Mouse (Mus musculus) erythroid progenitor cell, adult 5-6 weeks (primary cell): ENCODE measurements around the gene Mylk. TPM values are rescaled to one million over a fixed set of nuclear protein-coding genes. Genes with fewer than 3 reads are reported as not detected.
"Not testable (repeated sequence)": the region's sequence is repeated elsewhere in the genome, so short reads cannot be mapped to it uniquely, and the experiment has no call there.

Source experiments
- ATAC-seq: replicated peaks from 2 replicates; pipeline ENCODE4 v1.8.0; 2016; ENCODE audit warnings: moderate number of reproducible peaks, mild to moderate bottlenecking, moderate TSS enrichment, inconsistent platforms; ENCODE audit not compliant: poor library complexity, low FRiP score, severe bottlenecking
- total RNA-seq, 2 experiments: library from RNA; stranded (forward) in 1 of 2; stranded (reverse) in 1 of 2; fragments of 150-400 nt in 1 of 2; fragments of 186-747, 209-891 nt in 1 of 2; gene quantifications; 2 replicates each; pipeline versions ENCODE4 v1.2.3 to v1.2.4; 2015 to 2017; ENCODE audit warnings: low replicate concordance in 2 of 2

Gene Mylk
- total RNA-seq, 2 experiments from 2014 or later = 1.7 to 2.1 TPM

DNA sequence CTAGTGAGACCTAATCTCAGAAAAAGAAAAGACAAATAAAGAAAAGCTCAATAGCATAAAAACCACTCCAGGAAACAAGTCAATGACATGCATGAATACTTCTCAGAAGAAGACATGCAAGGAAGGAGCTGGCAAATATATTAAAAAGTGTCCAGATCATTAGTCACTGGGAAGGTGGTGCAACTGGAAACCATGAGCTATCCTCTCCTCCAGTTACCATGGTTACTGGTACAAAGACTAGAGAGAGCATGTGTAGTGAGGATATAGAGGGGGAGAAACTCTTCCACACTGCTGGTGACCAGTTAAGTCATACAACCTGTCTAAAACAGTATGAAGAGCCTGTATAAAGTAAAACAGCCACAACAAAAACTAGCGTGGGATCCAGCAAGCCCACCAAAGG is 21.2 kb downstream of the Mylk start:
- ATAC-seq = no peak

DNA sequence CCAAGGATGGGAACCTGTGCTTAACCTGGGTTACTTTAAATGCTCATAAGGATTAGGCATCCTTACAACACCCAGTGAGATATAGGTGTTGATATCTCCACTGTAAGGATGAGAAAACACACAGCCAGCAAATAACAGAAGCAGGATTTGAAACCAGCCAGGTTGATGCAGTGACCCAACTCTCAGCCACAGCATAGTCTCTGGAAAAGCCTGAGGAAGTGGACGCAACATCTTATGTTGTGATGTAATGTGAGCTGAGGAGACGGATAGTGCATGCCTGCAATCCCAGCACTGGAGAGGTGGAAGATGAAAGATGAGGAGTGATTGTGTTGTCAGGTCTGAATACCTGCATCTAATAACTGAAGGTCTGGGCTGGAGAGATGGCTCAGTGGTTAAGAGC is 22.4 kb downstream of the Mylk start:
- no peak for ATAC-seq

DNA sequence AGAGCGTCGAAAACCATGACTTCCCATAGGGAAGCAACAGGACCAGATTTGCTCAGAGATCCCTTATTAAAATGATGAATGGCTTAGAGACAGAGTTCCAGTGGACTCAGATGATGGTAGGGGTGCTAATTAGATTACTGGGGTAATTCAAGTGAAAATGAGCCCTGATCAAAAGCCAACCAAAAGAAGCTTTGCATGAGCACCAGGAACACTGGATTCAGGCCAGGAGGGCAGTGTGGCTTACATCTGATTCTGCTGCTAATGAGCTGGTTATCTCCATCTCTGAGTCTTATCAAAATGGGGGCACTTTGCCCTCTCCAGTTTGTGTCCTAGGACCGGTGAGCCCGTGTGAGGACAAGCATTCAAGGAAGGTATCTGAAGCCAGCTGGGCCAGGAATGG is 23.4 kb downstream of the Mylk start:
- ATAC-seq = no peak

DNA sequence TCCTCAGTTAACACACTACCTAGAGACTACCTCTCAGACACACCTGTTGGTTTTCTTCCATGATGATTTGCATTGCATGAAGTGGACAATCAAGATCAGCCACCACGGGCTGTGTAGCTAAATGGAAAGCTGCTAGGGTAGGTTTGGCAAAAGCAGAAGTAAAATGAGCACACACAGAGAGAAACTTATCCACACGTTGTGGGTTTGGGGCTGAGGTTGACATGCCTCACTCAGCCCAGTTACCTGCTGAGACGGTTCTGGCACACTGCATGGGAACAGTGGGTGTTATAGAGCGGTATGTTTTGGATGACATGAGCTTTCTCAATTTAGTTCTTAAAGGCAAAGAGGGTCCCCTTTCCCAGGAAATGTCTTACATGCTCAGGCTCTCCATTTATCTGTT is 25.1 kb downstream of the Mylk start:
- no peak for ATAC-seq

DNA sequence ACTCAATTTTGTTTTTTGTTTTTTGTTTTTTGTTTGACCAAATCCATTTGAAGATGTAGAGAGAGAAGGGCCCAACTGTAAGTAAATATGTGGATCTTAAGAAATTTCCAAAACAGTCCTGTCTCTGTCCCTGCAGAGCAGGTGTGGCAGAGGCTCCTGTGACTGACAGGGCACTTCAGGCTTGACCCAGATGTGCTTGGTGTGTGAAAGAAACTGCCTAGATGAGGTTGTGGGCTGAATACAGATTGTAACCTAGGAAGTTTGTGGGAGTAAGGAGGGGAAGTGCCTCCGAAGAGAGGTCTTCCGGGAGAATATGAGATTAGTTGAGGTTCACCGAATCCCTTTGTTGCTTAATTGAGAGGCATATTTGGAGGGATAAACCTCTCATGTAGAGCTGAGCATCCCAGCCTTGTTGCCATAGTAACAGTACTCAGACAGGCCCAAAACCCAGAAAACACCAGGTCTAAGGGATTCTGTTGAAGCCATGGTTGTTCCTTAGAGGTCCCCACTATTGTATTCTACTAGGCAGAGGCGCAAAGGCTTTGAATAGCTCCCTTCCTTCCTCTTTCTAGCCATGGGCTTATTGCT is 27.5 kb downstream of the Mylk start:
- no peak for ATAC-seq

DNA sequence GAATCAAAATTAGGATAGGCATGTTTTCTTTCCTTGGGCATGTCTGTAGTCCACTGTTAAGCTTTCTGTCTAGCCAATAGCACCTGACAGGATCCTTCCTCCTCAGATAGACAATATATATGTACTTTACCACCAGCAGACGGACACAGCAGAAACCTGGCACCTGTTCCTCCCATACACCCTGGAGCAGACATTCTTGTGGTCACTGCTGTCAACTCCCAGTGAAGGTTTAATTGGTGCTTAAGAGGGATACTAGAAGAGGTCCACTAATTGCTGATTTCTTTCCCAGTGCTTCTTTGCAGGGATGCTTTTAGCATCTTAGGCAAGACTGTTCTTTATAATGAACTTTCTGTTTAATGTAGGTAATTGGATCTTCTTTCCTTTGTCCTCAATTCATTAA is 37.4 kb downstream of the Mylk start:
- no peak for ATAC-seq

DNA sequence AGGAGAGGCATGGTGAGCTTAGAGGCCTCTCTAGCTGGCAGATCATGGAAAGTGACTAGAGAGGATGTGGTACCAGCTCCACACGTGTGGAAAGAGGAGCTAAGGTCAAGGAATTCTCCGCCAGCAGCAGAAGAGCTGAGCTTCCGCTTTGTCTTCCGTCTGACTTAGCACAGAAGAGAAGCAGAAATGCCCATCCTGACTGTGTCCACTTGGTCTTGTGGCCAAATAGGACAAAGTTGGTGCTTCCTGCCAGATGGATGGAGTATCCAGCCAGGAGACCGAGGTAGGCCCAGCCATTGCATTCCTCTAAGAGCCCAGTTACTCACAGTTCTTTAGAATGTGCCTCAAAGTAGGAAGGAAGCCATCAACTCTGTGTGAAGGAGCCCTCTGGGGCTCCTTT is 38.5 kb downstream of the Mylk start:
- ATAC-seq = no peak

DNA sequence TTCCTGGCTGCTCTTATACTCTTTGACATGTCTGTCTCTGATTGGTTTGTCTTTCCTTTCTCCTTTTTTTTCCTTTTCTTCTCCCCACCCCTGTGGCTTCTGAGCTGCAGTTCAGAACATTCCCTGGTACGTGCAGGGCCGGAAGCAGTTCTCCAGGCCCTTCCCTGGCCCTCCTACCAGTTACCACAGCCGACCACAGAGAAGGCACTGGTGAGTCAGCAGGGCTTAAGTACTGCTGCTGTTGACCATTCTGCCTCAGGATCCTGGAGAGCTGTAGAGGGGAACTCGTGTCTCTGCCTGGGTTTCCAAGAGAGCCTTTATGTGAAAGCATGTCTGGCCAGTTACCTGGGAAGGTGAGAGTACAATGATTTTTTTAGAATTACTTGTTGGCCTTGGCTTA is 39.7 kb downstream of the Mylk start:
- no peak for ATAC-seq

DNA sequence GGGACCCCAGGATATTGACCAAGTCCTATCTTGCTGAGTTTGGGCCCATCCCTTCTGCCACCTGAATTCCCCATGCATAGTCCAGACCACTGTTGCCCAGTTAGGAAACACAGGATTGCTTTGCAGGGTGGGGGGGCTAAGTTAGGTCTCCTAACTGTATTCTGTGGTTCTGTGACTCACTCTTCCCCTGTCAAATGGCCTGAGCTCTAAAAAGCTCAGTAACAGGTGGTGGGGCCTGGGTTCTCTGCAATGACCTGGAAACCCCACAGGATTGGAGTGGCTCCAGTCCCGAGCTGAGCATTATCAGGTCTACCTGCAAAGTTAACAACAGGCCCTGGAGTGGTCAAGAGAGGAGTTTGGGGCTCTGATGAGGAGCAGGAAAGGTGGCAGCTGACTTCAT is 47.5 kb downstream of the Mylk start:
- no peak for ATAC-seq

DNA sequence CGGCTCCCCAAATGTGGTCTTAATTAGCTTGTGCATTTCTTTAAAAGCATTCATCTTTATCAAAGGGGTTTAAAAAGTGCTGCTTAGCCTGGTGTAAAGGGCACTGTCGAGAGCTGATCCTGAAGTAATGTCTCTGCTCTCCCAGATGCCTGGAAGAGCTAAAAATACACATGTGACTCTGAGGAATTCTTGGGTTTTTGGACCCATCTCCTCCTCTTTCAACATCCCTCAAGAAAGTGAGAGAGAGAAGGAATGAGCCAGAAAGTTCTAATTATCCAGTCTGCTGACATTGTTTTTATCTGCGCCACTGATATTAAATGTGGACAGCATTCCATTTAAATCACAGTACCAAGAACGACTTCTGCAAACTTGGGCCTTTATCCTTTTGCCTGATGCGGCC is 48.0 kb downstream of the Mylk start:
- ATAC-seq = no peak

DNA sequence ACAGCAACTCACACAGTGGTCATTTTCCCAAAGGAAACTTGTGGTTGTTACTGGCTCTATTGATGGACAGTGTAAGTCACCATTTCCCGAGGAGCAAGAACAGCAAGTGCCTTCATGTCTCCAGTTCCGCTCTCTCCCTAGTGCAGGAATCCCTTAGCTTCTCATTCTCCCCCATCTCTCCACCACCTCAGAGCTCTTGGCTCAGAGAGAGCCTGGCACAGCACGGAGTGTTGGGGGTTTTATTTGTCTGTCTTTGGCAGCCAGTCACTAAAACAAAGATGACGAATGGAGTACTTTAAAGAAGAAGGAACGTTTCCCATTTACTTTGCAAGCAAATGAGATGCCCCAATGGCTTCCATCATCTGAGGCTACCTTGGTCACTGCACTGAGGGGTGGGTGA is 56.2 kb downstream of the Mylk start:
- no peak for ATAC-seq

DNA sequence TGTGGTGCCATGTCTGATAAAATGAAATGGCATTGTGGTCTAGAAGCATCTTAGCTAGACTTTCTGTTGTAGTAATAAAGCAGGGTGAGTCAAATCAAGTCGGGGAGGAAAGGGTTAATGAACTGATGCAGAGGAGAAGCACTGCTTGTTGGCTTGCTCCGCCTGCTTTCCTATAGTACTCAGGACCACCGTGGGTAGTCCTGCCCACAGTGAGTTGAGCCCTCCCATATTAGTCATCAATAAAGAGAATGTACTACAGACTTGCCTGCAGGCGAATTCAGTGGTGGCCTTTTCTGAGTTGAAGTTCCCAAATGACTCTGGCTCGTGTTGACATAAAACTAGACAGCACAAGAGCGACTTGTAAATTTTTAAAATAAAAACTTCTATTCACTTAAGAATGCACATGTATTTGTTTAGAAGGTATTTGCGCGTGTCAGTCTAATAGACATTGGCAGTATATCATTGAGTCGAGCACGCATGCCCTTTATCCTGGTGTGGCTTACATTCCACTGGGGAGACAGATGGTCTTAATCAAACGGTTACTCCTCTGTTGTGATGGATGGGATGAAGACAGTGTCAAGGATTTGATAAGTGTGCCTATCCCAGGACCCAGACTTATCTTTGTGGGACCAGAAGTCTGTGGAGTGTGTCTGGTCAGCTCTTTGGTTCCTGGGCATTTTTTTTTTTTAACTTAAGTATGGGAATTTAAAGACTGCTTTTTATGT is 59.4 kb downstream of the Mylk start:
- ATAC-seq = no peak

DNA sequence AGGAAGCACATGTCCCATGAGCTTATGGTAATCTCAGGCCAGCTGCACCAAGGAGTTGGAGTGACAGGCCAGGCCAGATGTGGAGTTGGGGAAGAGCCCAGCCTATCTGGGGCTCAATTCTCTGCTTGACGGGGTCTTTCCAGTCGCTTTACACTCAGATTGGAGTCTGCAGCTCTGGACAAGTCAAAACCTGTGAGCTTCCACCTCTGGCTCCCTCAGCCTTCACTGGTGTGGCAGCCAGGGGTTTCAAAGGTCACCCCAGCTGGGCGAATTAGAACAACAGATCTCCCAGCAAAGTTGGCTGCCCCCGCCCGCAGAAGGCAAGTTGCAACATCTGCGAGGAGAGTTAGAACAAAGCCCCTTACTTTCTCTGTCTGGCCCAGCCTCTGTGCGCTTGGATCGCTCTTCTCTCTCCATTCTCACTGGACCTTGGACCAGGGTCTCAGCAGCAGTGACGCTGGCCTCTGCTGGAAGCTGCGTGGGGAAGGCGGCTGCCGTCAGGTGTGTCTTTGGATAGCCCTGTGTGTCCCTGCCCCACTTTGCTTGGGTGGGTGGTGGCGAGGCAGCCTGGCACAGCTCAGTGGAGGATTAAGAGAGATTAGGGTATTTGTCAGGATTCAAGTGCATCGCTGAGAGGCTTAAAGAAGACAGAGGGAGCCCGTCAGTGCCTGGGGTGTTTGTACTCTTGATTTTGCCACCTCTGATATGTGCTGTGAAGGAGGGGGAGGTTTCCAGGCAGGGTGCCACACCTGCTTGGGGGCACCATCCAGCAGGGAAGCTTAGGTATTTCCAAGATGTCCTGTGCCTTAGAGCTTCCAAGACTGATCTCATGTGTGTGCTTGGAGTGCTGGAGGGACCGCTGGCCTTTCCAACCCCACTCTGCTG is 62.1 kb downstream of the Mylk start:
- no peak for ATAC-seq

DNA sequence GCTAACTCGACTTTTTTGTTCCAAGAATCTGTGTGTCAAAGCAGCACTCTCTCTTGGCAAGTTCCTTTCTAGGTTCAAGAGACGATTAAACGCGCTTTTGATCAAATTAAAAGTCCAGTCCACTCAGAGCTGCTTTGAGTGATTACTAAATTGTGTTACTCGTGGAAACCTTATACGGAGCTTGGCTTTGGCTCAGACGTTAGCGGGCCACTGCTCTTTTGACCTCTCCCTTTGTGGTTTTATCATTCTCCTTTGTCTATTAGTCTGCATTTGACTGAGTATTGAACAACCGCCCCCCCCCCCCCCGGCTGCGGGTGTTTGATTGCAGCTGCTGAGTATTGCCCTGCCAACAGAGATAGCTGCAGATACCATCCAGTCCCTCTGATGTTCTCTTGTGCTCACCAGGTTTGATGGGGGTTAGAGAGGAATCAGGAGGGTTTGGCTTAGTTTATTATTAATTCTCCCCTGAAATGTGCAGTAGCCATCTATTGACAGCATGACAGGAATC is 62.8 kb downstream of the Mylk start:
- ATAC-seq = no peak

DNA sequence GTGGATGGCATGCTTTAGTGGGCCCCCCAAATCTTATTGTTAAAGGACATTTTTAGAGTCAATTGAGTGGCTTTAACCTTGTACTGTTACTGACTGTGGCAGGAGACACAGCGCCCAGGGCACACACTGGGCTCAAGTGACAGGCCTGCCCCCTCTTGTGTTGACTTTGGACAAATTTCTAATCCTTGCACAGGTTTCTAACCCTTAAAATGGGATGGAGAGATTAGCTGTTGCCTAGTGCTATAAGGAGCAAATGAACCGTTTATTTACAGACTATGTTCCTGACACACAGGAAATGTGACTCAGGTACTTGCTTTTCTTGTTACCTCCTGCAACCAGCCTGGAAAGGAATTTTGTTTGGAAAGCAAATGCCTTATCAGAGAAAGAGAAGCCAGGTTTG is 67.2 kb downstream of the Mylk start:
- no peak for ATAC-seq

DNA sequence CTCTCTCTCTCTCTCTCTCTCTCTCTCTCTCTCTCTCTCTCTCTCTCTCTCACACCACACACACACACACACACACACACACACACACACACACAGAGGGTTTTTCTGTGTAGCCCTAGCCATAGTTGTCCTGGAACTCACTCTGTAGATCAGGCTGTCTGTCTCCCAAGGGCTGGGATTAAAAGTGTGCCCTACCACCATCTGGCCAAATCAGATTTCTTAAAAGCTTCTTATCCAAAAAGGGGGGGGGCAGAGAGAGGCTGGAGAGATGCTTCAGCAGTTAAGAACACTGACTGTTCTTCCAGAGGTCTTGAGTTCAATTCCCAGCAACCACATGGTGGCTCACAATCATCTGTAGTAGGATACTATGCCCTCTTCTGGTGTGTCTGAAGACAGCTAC is 68.2 kb downstream of the Mylk start:
- not testable (repeated sequence) for ATAC-seq

DNA sequence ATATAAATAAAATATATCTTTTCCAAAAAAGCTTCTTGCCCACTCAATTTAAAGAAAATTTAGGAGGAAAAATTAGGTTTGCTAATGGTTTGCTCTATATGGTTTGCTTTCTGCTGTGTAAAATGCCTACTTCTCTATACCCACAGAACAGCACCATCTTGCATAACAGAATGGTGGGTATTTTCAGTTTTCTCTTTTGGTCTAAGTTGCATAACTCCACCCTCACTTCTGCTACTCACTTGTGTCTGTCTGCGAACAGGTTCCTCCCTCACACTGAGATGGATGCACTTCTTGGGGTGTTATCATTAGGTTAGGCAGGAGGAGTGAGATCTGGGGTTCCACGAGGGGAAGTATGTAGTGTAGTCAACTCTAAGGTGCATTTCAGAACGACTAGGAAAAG is 68.6 kb downstream of the Mylk start:
- ATAC-seq = no peak

DNA sequence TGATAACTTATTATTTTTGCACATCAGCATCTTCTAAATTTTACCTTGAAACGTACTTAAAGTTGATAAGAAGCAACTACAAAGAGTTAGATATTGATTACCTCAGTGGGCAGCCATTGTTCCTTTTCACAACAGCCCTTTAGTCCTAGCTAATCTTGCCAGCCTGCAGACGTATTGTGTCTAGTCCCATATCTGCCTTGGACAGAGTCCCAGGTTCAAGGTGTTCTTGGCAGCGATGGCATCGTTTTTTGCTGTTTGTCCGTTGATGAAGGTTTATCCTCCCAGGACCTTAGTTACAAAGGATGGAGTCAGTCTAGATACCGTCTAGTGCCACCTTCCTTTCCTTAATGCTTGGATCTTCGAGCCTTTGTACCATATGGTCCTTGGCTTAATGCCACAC is 69.6 kb downstream of the Mylk start:
- no peak for ATAC-seq

DNA sequence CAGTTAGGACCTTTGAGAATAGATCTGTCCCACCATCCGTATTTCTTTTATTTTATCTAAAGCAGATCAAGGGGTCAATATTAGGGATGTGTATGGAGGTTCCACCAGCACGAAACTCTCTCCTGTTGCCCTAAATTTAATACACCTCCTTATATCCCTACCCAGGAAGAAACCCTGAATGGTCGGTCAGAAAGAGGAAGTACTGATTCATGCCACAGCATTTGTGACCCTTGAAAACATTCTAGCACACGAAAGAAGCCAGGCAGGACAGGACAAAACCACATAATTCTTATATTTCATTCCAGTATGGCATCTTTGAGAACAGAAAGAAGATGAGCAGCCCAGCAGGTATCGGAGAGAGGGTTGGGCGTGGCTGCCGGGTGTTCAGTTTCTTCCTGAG is 71.5 kb downstream of the Mylk start:
- no peak for ATAC-seq

DNA sequence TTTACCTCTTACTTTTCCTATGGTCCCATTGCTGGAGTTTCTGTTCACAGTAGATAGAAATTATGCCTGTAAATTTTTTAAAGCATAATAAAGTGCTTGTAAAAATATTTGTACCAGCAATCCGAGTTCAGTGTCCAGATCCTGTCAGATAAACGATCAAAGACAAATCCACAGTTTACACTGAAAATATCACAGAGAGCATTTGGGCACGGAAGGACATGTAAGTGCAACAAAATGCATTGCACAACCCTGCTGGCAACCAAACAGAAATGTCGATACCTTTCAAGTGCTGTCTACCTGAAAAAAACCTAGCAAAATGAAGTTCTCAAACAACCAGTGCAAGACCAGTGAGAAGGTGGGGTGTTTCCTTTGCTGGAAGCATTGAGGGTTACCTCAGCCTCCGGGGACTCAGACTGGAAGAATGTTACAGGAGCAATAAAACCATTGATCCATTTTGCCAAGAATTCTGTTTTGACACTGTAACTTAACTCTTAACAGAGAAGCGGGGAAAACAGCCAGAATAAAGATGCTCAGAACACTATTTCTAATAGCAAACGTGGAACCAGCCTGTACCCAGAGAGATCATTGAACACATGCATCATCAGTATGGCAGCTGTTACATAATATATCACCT is 80.2 kb downstream of the Mylk start:
- ATAC-seq = no peak
